Mouse (Mus musculus): ENCODE results near the gene Polr2b.

GRCm38 (mm10) chr5:77393094-77393619 lies 83.2 kb downstream of the Polr2b start:
- TF ChIP-seq CTCF (IDR thresholded peaks at IDR 0.05; ENCODE audit: low read depth) (no peak), EP300 (IDR thresholded peaks at IDR 0.05; ENCODE audit: low read depth) (no peak)
